Mouse (Mus musculus) CH12.LX (cell line): ENCODE results near the gene Zfp184.
A peak's percentile ranks its signal among the peaks of the same experiment; 100 is the strongest.

Experiments
- CHD2 ChIP-seq: IDR thresholded peaks from 2 replicates; pipeline ENCODE4 v1.6.1; 2011; ENCODE audit warnings: low read length, improper control_type of control experiment
- CTCF ChIP-seq, 2 experiments: IDR thresholded peaks in 1 of 2; conservative IDR thresholded peaks in 1 of 2; 2 replicates each; pipeline ENCODE4 v1.5.1; 2011 to 2012; ENCODE audit warnings: low read depth in 2 of 2, low read length in 2 of 2, improper control_type of control experiment in 1 of 2, inconsistent platforms in 1 of 2, mild to moderate bottlenecking in 1 of 2, moderate library complexity in 1 of 2
- E2F4 ChIP-seq: IDR thresholded peaks from 2 replicates; pipeline ENCODE4 v1.6.1; 2011; ENCODE audit warnings: low read depth, low read length, improper control_type of control experiment; ENCODE audit not compliant: insufficient replicate concordance
- EP300 ChIP-seq: IDR thresholded peaks from 2 replicates; pipeline ENCODE4 v1.6.1; 2011; ENCODE audit warnings: low read length, improper control_type of control experiment
- ETS1 ChIP-seq: conservative IDR thresholded peaks from 2 replicates; pipeline ENCODE4 v1.6.1; 2012; ENCODE audit warnings: low read depth, mild to moderate bottlenecking, inconsistent platforms, low read length, improper control_type of control experiment, moderate library complexity
- GABPA ChIP-seq: IDR thresholded peaks from 2 replicates; pipeline ENCODE4 v1.6.1; 2012; ENCODE audit warnings: low read depth, low read length, improper control_type of control experiment, inconsistent platforms; ENCODE audit not compliant: insufficient replicate concordance
- MAFK ChIP-seq: IDR thresholded peaks from 2 replicates; pipeline ENCODE4 v1.6.1; 2011; ENCODE audit warnings: low read length, improper control_type of control experiment; ENCODE audit not compliant: insufficient replicate concordance
- MYC ChIP-seq: IDR thresholded peaks from 2 replicates; pipeline ENCODE4 v1.6.1; 2011; ENCODE audit warnings: low read depth, mild to moderate bottlenecking, improper control_type of control experiment, low read length
- POLR2A ChIP-seq: IDR thresholded peaks from 2 replicates; pipeline ENCODE4 v1.6.1; 2011; ENCODE audit warnings: low read depth, mild to moderate bottlenecking, improper control_type of control experiment, low read length
- RAD21 ChIP-seq: IDR thresholded peaks from 2 replicates; pipeline ENCODE4 v1.6.1; 2011; ENCODE audit warnings: low read depth, mild to moderate bottlenecking, low read length, improper control_type of control experiment, moderate library complexity
- TBP ChIP-seq: conservative IDR thresholded peaks from 2 replicates; pipeline ENCODE4 v1.6.1; 2011; ENCODE audit warnings: low read depth, low read length, improper control_type of control experiment
- USF1 ChIP-seq: IDR thresholded peaks from 2 replicates; pipeline ENCODE4 v1.6.1; 2014; ENCODE audit warnings: low read depth, mild to moderate bottlenecking, inconsistent platforms, low read length, improper control_type of control experiment
- ZC3H11A ChIP-seq: IDR thresholded peaks from 2 replicates; pipeline ENCODE4 v1.6.1; 2012; ENCODE audit warnings: low read depth, mild to moderate bottlenecking, inconsistent platforms, low read length, improper control_type of control experiment

- TF ChIP-seq CHD2 (no peak), E2F4 (peak; percentile 89), CTCF (conservative IDR thresholded peaks at IDR 0.05 in 1 of 2, IDR thresholded peaks at IDR 0.05 in 1 of 2; ENCODE audit: low read depth in 2 of 2, low read length in 2 of 2) (no peak), MYC (0 out of 2 replicates have a peak, but pooled peaks have one; percentile 30), GABPA (no peak), RAD21 (no peak), USF1 (no peak), ETS1 (no peak), TBP (peak; percentile 99), POLR2A (0 out of 2 replicates have a peak, but pooled peaks have one; percentile 10), MAFK (peak; percentile 97), EP300 (no peak), ZC3H11A (no peak)
Observed at GRCm38 (mm10) chr13:21936968-21937367, 7.9 kb upstream of the Zfp184 start.
